ENCODE assay signal across 9 mouse cellular contexts in genomic region chrX:7429524-7429865, GRCm38 (mm10). TPM values are rescaled to one million over a fixed set of nuclear protein-coding genes. Genes with fewer than 3 reads are reported as not detected.
DNase-seq lines count a peak whose midpoint lies in the region; ATAC-seq and TF ChIP-seq lines count a peak whose summit lies in the region.
"Had no signal": no experiment of that assay in that cellular context is flagged by ENCODE, and none has a peak within 500 bp of the region (broad histone marks: within the 10 kb centered on the region; RNA-seq: fewer than 3 reads in every experiment).

No protein-coding gene starts in this region.

- DNase-seq in forebrain, embryonic 10.5 days (ENCODE audit: extremely low spot score, low spot score), result no peak
- DNase-seq in forebrain, postnatal 0 days, result no peak
- DNase-seq in lung, embryonic 14.5 days, result peak; percentile 7
- DNase-seq in lung, adult 2 months, result no peak
- DNase-seq in brain, embryonic 14.5 days (ENCODE audit: low read depth), result peak; percentile 23
- DNase-seq in midbrain, embryonic 14.5 days, result peak; percentile 9
- no peak for DNase-seq in gastrocnemius, postnatal 14 days
- DNase-seq in spleen, postnatal 36 days (ENCODE audit: low spot score in 2 of 2), result no peak

- peak overlapping the region; percentile 21; the same call in 1 of the 2 replicates for H3K4me3 ChIP-seq in forebrain, embryonic 10.5 days
- no peak overlapping the region for H3K4me3 ChIP-seq in forebrain, postnatal 0 days (ENCODE audit: low read depth, low read length)
- H3K4me3 ChIP-seq in lung, embryonic 14.5 days (ENCODE audit: low read depth, low read length), result no peak overlapping the region
- H3K4me3 ChIP-seq in lung, adult 2 months (replicated peaks; ENCODE audit: extremely low read depth, low read depth, low read length), result no peak overlapping the region
- H3K4me3 ChIP-seq in midbrain, embryonic 14.5 days (replicated peaks; ENCODE audit: low read depth, low read length), result no peak overlapping the region
- H3K4me3 ChIP-seq: erythroblast, embryonic 14.5 days had no signal

- no peak overlapping the region for H3K9ac ChIP-seq in forebrain, postnatal 0 days
- no peak overlapping the region for H3K9ac ChIP-seq in lung, embryonic 14.5 days
- H3K9ac ChIP-seq in midbrain, embryonic 14.5 days (replicated peaks; ENCODE audit: low read length), result no peak overlapping the region

- no peaks in the 10 kb centered on the region for H3K36me3 ChIP-seq in forebrain, embryonic 10.5 days (replicated peaks)
- no peaks in the 10 kb centered on the region for H3K36me3 ChIP-seq in forebrain, postnatal 0 days (ENCODE audit: insufficient read depth)
- no peaks in the 10 kb centered on the region for H3K36me3 ChIP-seq in lung, embryonic 14.5 days (ENCODE audit: insufficient read depth)
- H3K36me3 ChIP-seq in midbrain, embryonic 14.5 days (ENCODE audit: control insufficient read depth, insufficient read depth, low read length), result no peaks in the 10 kb centered on the region

- H3K27me3 ChIP-seq in forebrain, embryonic 10.5 days (ENCODE audit: poor library complexity, severe bottlenecking), result no peaks in the 10 kb centered on the region
- H3K27me3 ChIP-seq in forebrain, postnatal 0 days (ENCODE audit: insufficient read depth, low read length), result no peaks in the 10 kb centered on the region
- H3K27me3 ChIP-seq in lung, embryonic 14.5 days (ENCODE audit: insufficient read depth, low read length), result no peaks in the 10 kb centered on the region
- no peaks in the 10 kb centered on the region for H3K27me3 ChIP-seq in midbrain, embryonic 14.5 days (ENCODE audit: control insufficient read depth, insufficient read depth, low read length)

- intact Hi-C loops in gastrocnemius, postnatal 14 days (cut with DNase I; ENCODE audit: low total_unique reads), result loop anchor here (5.0 to 10.0 kb wide), 2 partner anchors 105 to 198 kb away; no protein-coding TSS in a partner anchor

- TF ChIP-seq CTCF in forebrain, postnatal 0 days (IDR thresholded peaks at IDR 0.05; ENCODE audit: low read depth), result no peak
- TF ChIP-seq CTCF in lung, embryonic 14.5 days (IDR thresholded peaks at IDR 0.05; ENCODE audit: low read depth), result no peak
- no peak for TF ChIP-seq CTCF in lung, adult 2 months (IDR thresholded peaks at IDR 0.05; ENCODE audit: insufficient read depth, low read length)
- no peak for TF ChIP-seq CTCF in brain, embryonic 14.5 days (IDR thresholded peaks at IDR 0.05; ENCODE audit: borderline replicate concordance, extremely low read depth, insufficient read depth, insufficient read length)

- H3K27ac ChIP-seq in forebrain, embryonic 10.5 days, result peak overlapping the region; percentile 71
- no peak overlapping the region for H3K27ac ChIP-seq in forebrain, postnatal 0 days (ENCODE audit: low read depth, low read length)
- peak overlapping the region; percentile 61 for H3K27ac ChIP-seq in lung, embryonic 14.5 days (ENCODE audit: low read depth)
- no peak overlapping the region for H3K27ac ChIP-seq in midbrain, embryonic 14.5 days (replicated peaks; ENCODE audit: low read depth, low read length)

- WGBS in forebrain, embryonic 10.5 days, result 21% methylated on average over 5 of the region's 5 CpGs
- 24% methylated on average over 5 of the region's 5 CpGs for WGBS in forebrain, postnatal 0 days
- WGBS in lung, embryonic 14.5 days, result 10% methylated on average over 5 of the region's 5 CpGs
- WGBS in lung, adult 2 months, result 24% methylated on average over 5 of the region's 5 CpGs
- 16% methylated on average over 5 of the region's 5 CpGs for WGBS in midbrain, embryonic 14.5 days

- no peak for ATAC-seq in forebrain, postnatal 0 days
- ATAC-seq in lung, embryonic 14.5 days (ENCODE audit: insufficient read depth), result peak; percentile 62
- no peak for ATAC-seq in midbrain, embryonic 14.5 days (ENCODE audit: low FRiP score, low TSS enrichment)

- peaks cover 20% of the 10 kb centered on the region for H3K4me1 ChIP-seq in forebrain, embryonic 10.5 days
- H3K4me1 ChIP-seq in forebrain, postnatal 0 days (ENCODE audit: insufficient read depth), result no peaks in the 10 kb centered on the region
- H3K4me1 ChIP-seq in lung, embryonic 14.5 days (ENCODE audit: insufficient read depth), result no peaks in the 10 kb centered on the region
- H3K4me1 ChIP-seq in lung, adult 2 months (ENCODE audit: control insufficient read depth, insufficient read depth, low read length), result peaks cover 8% of the 10 kb centered on the region
- no peaks in the 10 kb centered on the region for H3K4me1 ChIP-seq in midbrain, embryonic 14.5 days (ENCODE audit: control insufficient read depth, insufficient read depth, low read length)

- H3K9me3 ChIP-seq in forebrain, embryonic 10.5 days, result no peaks in the 10 kb centered on the region
- H3K9me3 ChIP-seq in forebrain, postnatal 0 days (ENCODE audit: low read length), result no peaks in the 10 kb centered on the region
- no peaks in the 10 kb centered on the region for H3K9me3 ChIP-seq in lung, embryonic 14.5 days (ENCODE audit: low read depth, low read length)
- no peaks in the 10 kb centered on the region for H3K9me3 ChIP-seq in midbrain, embryonic 14.5 days (ENCODE audit: control insufficient read depth, low read length)

- TF ChIP-seq POLR2A in lung, adult 2 months (IDR thresholded peaks at IDR 0.05; ENCODE audit: borderline replicate concordance, extremely low read depth, low read depth, low read length), result no peak
- TF ChIP-seq POLR2A in brain, embryonic 14.5 days (IDR thresholded peaks at IDR 0.05; ENCODE audit: borderline replicate concordance, extremely low read depth, insufficient read depth, insufficient read length, poor library complexity, severe bottlenecking), result no peak

- H3K4me2 ChIP-seq in forebrain, postnatal 0 days (ENCODE audit: low read depth), result no peak overlapping the region
- peak overlapping the region; percentile 26; the same call in 1 of the 2 replicates for H3K4me2 ChIP-seq in lung, embryonic 14.5 days
- H3K4me2 ChIP-seq in midbrain, embryonic 14.5 days (ENCODE audit: low read length), result no peak overlapping the region

RNA-seq across cellular contexts. Expression of gene Usp27x, which starts 53.9 kb away (rescaled TPM):
- polyA plus RNA-seq in forebrain, embryonic 10.5 days (2016; fragmentation: Nextera tagmentation; extraction: Ambion mirVana), result 0.58 and 0.88 TPM in 2 replicates
- total RNA-seq in forebrain, postnatal 0 days (2014; rRNA removed), result 11.2 and 14.3 TPM in 2 replicates
- polyA plus RNA-seq in forebrain, postnatal 0 days (2015; fragmentation: Nextera tagmentation; extraction: Ambion mirVana), result 1.4 and 3.2 TPM in 2 replicates
- 0.31 and 0.51 TPM in 2 replicates for polyA plus RNA-seq in lung, embryonic 14.5 days (2014; fragmentation: Nextera tagmentation; extraction: Ambion mirVana)
- polyA plus RNA-seq in lung, adult 2 months (2012; rRNA removed), result 1.2 and 1.4 TPM in 2 replicates
- polyA plus RNA-seq in brain, embryonic 14.5 days (2012; rRNA removed), result 6.0 and 9.4 TPM in 2 replicates
- polyA plus RNA-seq in midbrain, embryonic 14.5 days (2014; fragmentation: Nextera tagmentation; extraction: Ambion mirVana), result 0.86 and 1.3 TPM in 2 replicates
- under 1 TPM; 0.37 to 0.66 TPM for total RNA-seq in gastrocnemius, postnatal 14 days (2021)
- polyA plus RNA-seq: erythroblast, embryonic 14.5 days had no signal

Comparison
In these comparisons a context has a peak if more than half of its experiments do, and no peak if none do; other contexts are left out.
1. DNase-seq: peak in lung, embryonic 14.5 days (single experiment), brain, embryonic 14.5 days (single experiment) and midbrain, embryonic 14.5 days (single experiment); none in forebrain, embryonic 10.5 days (single experiment), forebrain, postnatal 0 days (single experiment), lung, adult 2 months (single experiment), gastrocnemius, postnatal 14 days (single experiment) and spleen, postnatal 36 days (0 of 2).
2. H3K27ac ChIP-seq: peak in forebrain, embryonic 10.5 days (single experiment) and lung, embryonic 14.5 days (single experiment); none in forebrain, postnatal 0 days (single experiment) and midbrain, embryonic 14.5 days (single experiment).